Mouse (Mus musculus) stomach, embryonic 14.5 days (tissue): ENCODE data around the gene Npr2. TPM values are rescaled to one million over a fixed set of nuclear protein-coding genes. Genes with fewer than 3 reads are reported as not detected.

Experiments used
- ATAC-seq: fragments of 200-750 bp; cut with Nextera tagmentation; 2 replicates; pipeline ENCODE4 v1.8.0; 2017; ENCODE audit warnings: low read depth, moderate TSS enrichment; ENCODE audit not compliant: insufficient number of reproducible peaks, insufficient read depth, low FRiP score
- H3K27ac ChIP-seq: fragments of 300-500 bp; sonication (generic); 2 replicates; pipeline ENCODE4 v1.5.1; 2014; ENCODE audit warnings: mild to moderate bottlenecking, low read length, moderate library complexity, mixed read lengths
- H3K27me3 ChIP-seq: fragments of 300-500 bp; sonication (generic); 2 replicates; pipeline ENCODE4 v1.6.1; 2014; ENCODE audit warnings: low read length, control low read depth, mixed read lengths; ENCODE audit not compliant: control insufficient read depth, insufficient read depth
- H3K36me3 ChIP-seq: fragments of 300-500 bp; sonication (generic); 2 replicates; pipeline ENCODE4 v1.6.1; 2014; ENCODE audit warnings: mild to moderate bottlenecking, control low read depth, low read length, moderate library complexity, mixed read lengths; ENCODE audit not compliant: control insufficient read depth, insufficient read depth
- H3K4me1 ChIP-seq: fragments of 300-500 bp; sonication (generic); 2 replicates; pipeline ENCODE4 v1.6.1; 2014; ENCODE audit warnings: low read length, control low read depth, mixed read lengths; ENCODE audit not compliant: control insufficient read depth, insufficient read depth
- H3K4me2 ChIP-seq: fragments of 300-500 bp; sonication (generic); replicated peaks from 2 replicates; pipeline ENCODE4 v1.6.1; 2014; ENCODE audit warnings: low read depth, low read length, control low read depth
- H3K4me3 ChIP-seq: fragments of 300-500 bp; sonication (generic); 2 replicates; pipeline ENCODE4 v1.5.1; 2014; ENCODE audit warnings: low read depth, low read length, control low read depth
- H3K9ac ChIP-seq: fragments of 300-500 bp; sonication (generic); replicated peaks from 2 replicates; pipeline ENCODE4 v1.6.1; 2014; ENCODE audit warnings: low read depth, mild to moderate bottlenecking, control low read depth, low read length, moderate library complexity, mixed read lengths
- H3K9me3 ChIP-seq: fragments of 300-500 bp; sonication (generic); 2 replicates; pipeline ENCODE4 v1.6.1; 2016; ENCODE audit warnings: low read depth, low read length, control low read depth; ENCODE audit not compliant: control insufficient read depth
- WGBS: fragments of 180-500 bp; shearing (Covaris S2); extraction: QIAGEN DNeasy Blood & Tissue Kit; methylation state at CpG from one replicate; pipeline ENCODE4 v1.1.7; 2014; 5-methylcytosine and 5-hydroxymethylcytosine counted together
- polyA plus RNA-seq: library from polyadenylated mRNA; unstranded; fragments of >200 nt; fragmentation: Nextera tagmentation; extraction: Ambion mirVana; gene quantifications from 2 replicates; pipeline ENCODE4 v1.2.1, GENCODE M21; 2014

The Npr2 gene
- polyA plus RNA-seq, 1 experiment from 2014 or later = 17.3 TPM

- Histone ChIP-seq H3K9me3 (no peaks in the 10 kb centered on the region), H3K9ac (no peak overlapping the region), H3K27me3 (no peaks in the 10 kb centered on the region), H3K4me3 (no peak overlapping the region), H3K27ac (no peak overlapping the region), H3K4me2 (no peak overlapping the region), H3K36me3 (no peaks in the 10 kb centered on the region), H3K4me1 (no peaks in the 10 kb centered on the region)
- ATAC-seq = no peak
- WGBS = 63% methylated on average over 10 of the region's 10 CpGs
Observed at GRCm38 (mm10) chr4:43612534-43612933, 19.2 kb upstream of the Npr2 start.

GRCm38 (mm10) chr4:43613060-43613730 lies 18.5 kb upstream of the Npr2 start:
- no peaks in the 10 kb centered on the region for H3K36me3 ChIP-seq
- no peak overlapping the region for H3K4me3 ChIP-seq
- H3K4me1 ChIP-seq = no peaks in the 10 kb centered on the region
- ATAC-seq = no peak
- no peak overlapping the region for H3K9ac ChIP-seq
- WGBS = 54% methylated on average over 3 of the region's 3 CpGs
- no peaks in the 10 kb centered on the region for H3K9me3 ChIP-seq
- no peak overlapping the region for H3K4me2 ChIP-seq
- H3K27ac ChIP-seq = no peak overlapping the region
- no peaks in the 10 kb centered on the region for H3K27me3 ChIP-seq

- Histone ChIP-seq H3K9me3 (peaks cover 7% of the 10 kb centered on the region), H3K36me3 (no peaks in the 10 kb centered on the region), H3K4me1 (no peaks in the 10 kb centered on the region), H3K27ac (no peak overlapping the region), H3K4me3 (no peak overlapping the region), H3K4me2 (no peak overlapping the region), H3K9ac (no peak overlapping the region), H3K27me3 (no peaks in the 10 kb centered on the region)
- ATAC-seq = no peak
- 80% methylated on average over 4 of the region's 4 CpGs for WGBS
Observed at GRCm38 (mm10) chr4:43620146-43620778, 11.5 kb upstream of the Npr2 start.

GRCm38 (mm10) chr4:43629106-43629817 lies 2.5 kb upstream of the Npr2 start:
- peaks cover 16% of the 10 kb centered on the region for H3K4me1 ChIP-seq
- ATAC-seq = no peak
- no peak overlapping the region for H3K27ac ChIP-seq
- H3K36me3 ChIP-seq = no peaks in the 10 kb centered on the region
- H3K9me3 ChIP-seq = peaks cover 12% of the 10 kb centered on the region
- no peak overlapping the region for H3K4me2 ChIP-seq
- H3K4me3 ChIP-seq = no peak overlapping the region
- 40% methylated on average over 20 of the region's 20 CpGs for WGBS
- H3K27me3 ChIP-seq = no peaks in the 10 kb centered on the region
- no peak overlapping the region for H3K9ac ChIP-seq

- Histone ChIP-seq H3K27ac (no peak overlapping the region; the same call in 1 of the 2 replicates), H3K4me3 (no peak overlapping the region), H3K9me3 (peaks cover 6% of the 10 kb centered on the region), H3K9ac (no peak overlapping the region), H3K27me3 (no peaks in the 10 kb centered on the region), H3K4me1 (peaks cover 16% of the 10 kb centered on the region), H3K36me3 (no peaks in the 10 kb centered on the region), H3K4me2 (no peak overlapping the region)
- WGBS = 7% methylated on average over 5 of the region's 5 CpGs
- peak; percentile 63; the same call in 1 of the 2 replicates for ATAC-seq
Observed at GRCm38 (mm10) chr4:43630030-43630581, 1.6 kb upstream of the Npr2 start.

- no peaks in the 10 kb centered on the region for H3K36me3 ChIP-seq
- peaks cover 16% of the 10 kb centered on the region for H3K4me1 ChIP-seq
- WGBS = 30% methylated on average over 5 of the region's 5 CpGs
- H3K27ac ChIP-seq = peak overlapping the region; percentile 61
- H3K9me3 ChIP-seq = peaks cover under 1% of the 10 kb centered on the region
- H3K27me3 ChIP-seq = no peaks in the 10 kb centered on the region
- peak overlapping the region; percentile 86; the same call in 1 of the 2 replicates for H3K4me2 ChIP-seq
- ATAC-seq = no peak
- H3K4me3 ChIP-seq = peak overlapping the region; percentile 57; the same call in 1 of the 2 replicates
- H3K9ac ChIP-seq = no peak overlapping the region
Observed at GRCm38 (mm10) chr4:43630671-43631045, 1.1 kb upstream of the Npr2 start.

- Histone ChIP-seq H3K9me3 (no peaks in the 10 kb centered on the region), H3K27ac (no peak overlapping the region; the same call in 1 of the 2 replicates), H3K4me3 (peak overlapping the region; percentile 57), H3K4me2 (peak overlapping the region; percentile 86), H3K27me3 (no peaks in the 10 kb centered on the region), H3K4me1 (peaks cover 16% of the 10 kb centered on the region), H3K36me3 (no peaks in the 10 kb centered on the region), H3K9ac (peak overlapping the region; percentile 76)
- peak; percentile 10; the same call in 1 of the 2 replicates for ATAC-seq
- 47% methylated on average over 42 of the region's 42 CpGs for WGBS
Observed at GRCm38 (mm10) chr4:43631956-43632920, 503 bp downstream of the Npr2 start.
